Mouse (Mus musculus) kidney, adult 2 months (tissue): ENCODE results near the gene Lyl1.

ENCODE experiments used
- CTCF ChIP-seq: fragments of 200-500 bp; conservative IDR thresholded peaks from 2 replicates; pipeline ENCODE4 v1.5.1; 2011; ENCODE audit warnings: low read depth, mild to moderate bottlenecking, control low read depth, low read length, moderate library complexity, mixed read lengths; ENCODE audit not compliant: insufficient read depth, insufficient read length
- POLR2A ChIP-seq: fragments of 200-500 bp; IDR thresholded peaks from one replicate; pipeline ENCODE4 v1.6.1; 2011; ENCODE audit warnings: low read depth, low read length, control low read depth

- no peak for TF ChIP-seq POLR2A
- TF ChIP-seq CTCF: no peak
Observed at GRCm38 (mm10) chr8:84665385-84665893, 35.8 kb upstream of the Lyl1 start.
